Mouse (Mus musculus) liver, adult 2 months (tissue): ENCODE measurements at regions not wholly inside any gene's neighbourhood (a gene's known extent, or its start where the extent isn't known, plus 50 kb on each side); places are given as distances from the start of the nearest gene placed in this dataset.

Experiments used
- DNase-seq: peaks from one replicate; pipeline ENCODE4 v3.0.0-alpha.2; 2011; ENCODE audit warnings: low read depth, low spot score; ENCODE audit errors: extremely low read depth
- H3K27ac ChIP-seq: fragments of 200-500 bp; replicated peaks from 2 replicates; pipeline ENCODE4 v1.5.1; 2012; ENCODE audit warnings: low read depth, mild to moderate bottlenecking, control low read depth, inconsistent platforms, low read length; ENCODE audit not compliant: insufficient read depth
- H3K27me3 ChIP-seq: fragments of 200-500 bp; 2 replicates; pipeline ENCODE4 v1.6.1; 2012; ENCODE audit warnings: mild to moderate bottlenecking, moderate library complexity, low read length, inconsistent platforms; ENCODE audit not compliant: control insufficient read depth, insufficient read depth
- H3K36me3 ChIP-seq: fragments of 200-500 bp; 2 replicates; pipeline ENCODE4 v1.6.1; 2012; ENCODE audit warnings: low read length, inconsistent platforms; ENCODE audit not compliant: control insufficient read depth, insufficient read depth
- H3K4me1 ChIP-seq: fragments of 200-500 bp; 2 replicates; pipeline ENCODE4 v1.6.1; 2011; ENCODE audit warnings: low read length; ENCODE audit not compliant: control insufficient read depth, insufficient read depth
- H3K4me3 ChIP-seq: fragments of 200-500 bp; 2 replicates; pipeline ENCODE4 v1.5.1; 2011; ENCODE audit warnings: low read depth, mild to moderate bottlenecking, control low read depth, low read length, moderate library complexity; ENCODE audit not compliant: insufficient read depth
- H3K79me2 ChIP-seq: fragments of 200-500 bp; 2 replicates; pipeline ENCODE4 v1.6.1; 2012; ENCODE audit warnings: inconsistent platforms, mild to moderate bottlenecking, low read length, moderate library complexity; ENCODE audit not compliant: control insufficient read depth, insufficient read depth
- H3K9ac ChIP-seq: fragments of 200-500 bp; 2 replicates; pipeline ENCODE4 v1.6.1; 2012; ENCODE audit warnings: low read depth, mild to moderate bottlenecking, control low read depth, inconsistent platforms, low read length
- CTCF ChIP-seq: fragments of 200-500 bp; IDR thresholded peaks from 2 replicates; pipeline ENCODE4 v1.5.1; 2011; ENCODE audit warnings: low read depth, low read length, control low read depth
- POLR2A ChIP-seq: fragments of 200-500 bp; IDR thresholded peaks from 2 replicates; pipeline ENCODE4 v1.6.1; 2011; ENCODE audit warnings: low read length, control low read depth; ENCODE audit not compliant: insufficient read depth; ENCODE audit errors: extremely low read depth
- WGBS: fragments of 180-500 bp; shearing (Covaris S2); methylation state at CpG from one replicate; pipeline ENCODE4 v1.1.7; 2018; 5-methylcytosine and 5-hydroxymethylcytosine counted together

GRCm38 (mm10) chr14:53832553-53832952 lies 421.4 kb downstream of the Dad1 start:
- Histone ChIP-seq H3K27me3 (no peaks in the 10 kb centered on the region), H3K9ac (no peak overlapping the region), H3K4me3 (no peak overlapping the region), H3K27ac (no peak overlapping the region), H3K79me2 (no peaks in the 10 kb centered on the region), H3K36me3 (no peaks in the 10 kb centered on the region), H3K4me1 (no peaks in the 10 kb centered on the region)
- WGBS: 79% methylated on average over 3 of the region's 3 CpGs
- TF ChIP-seq CTCF: no peak
- no peak for TF ChIP-seq POLR2A
- no peak for DNase-seq

DNA sequence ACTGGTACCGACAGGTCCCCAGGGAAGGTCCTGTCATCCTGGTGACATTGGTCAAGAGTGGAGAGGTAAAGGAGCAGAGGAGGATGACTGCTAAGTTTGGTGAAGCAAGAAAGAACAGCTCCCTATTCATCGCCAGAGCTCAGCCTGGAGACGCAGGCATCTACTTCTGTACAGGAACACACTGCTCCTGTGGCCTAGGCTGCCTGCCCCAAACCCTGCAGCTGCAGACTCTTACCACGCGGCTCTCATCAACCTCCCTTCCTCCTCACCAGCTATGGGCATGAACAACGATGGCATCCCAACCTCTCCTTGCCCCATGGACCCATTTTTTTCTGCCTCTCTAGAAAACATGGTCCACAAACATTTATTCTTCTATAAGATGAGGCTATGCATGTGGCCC lies 422.3 kb downstream of the Dad1 start:
- Histone ChIP-seq H3K36me3 (no peaks in the 10 kb centered on the region), H3K9ac (no peak overlapping the region), H3K27ac (no peak overlapping the region), H3K4me3 (no peak overlapping the region), H3K4me1 (no peaks in the 10 kb centered on the region), H3K27me3 (no peaks in the 10 kb centered on the region), H3K79me2 (no peaks in the 10 kb centered on the region)
- no peak for TF ChIP-seq POLR2A
- TF ChIP-seq CTCF: no peak
- no peak for DNase-seq
- WGBS: 82% methylated on average over 6 of the region's 6 CpGs

GRCm38 (mm10) chr14:53830717-53831116 lies 423.2 kb downstream of the Dad1 start:
- no peak overlapping the region for H3K4me3 ChIP-seq
- no peaks in the 10 kb centered on the region for H3K4me1 ChIP-seq
- no peak for DNase-seq
- no peaks in the 10 kb centered on the region for H3K27me3 ChIP-seq
- TF ChIP-seq CTCF (no peak), POLR2A (no peak)
- H3K79me2 ChIP-seq: no peaks in the 10 kb centered on the region
- WGBS: 40% methylated on average over 1 of the region's 1 CpGs
- no peak overlapping the region for H3K27ac ChIP-seq
- no peak overlapping the region for H3K9ac ChIP-seq
- no peaks in the 10 kb centered on the region for H3K36me3 ChIP-seq

- Histone ChIP-seq H3K36me3 (no peaks in the 10 kb centered on the region), H3K9ac (no peak overlapping the region), H3K4me3 (no peak overlapping the region), H3K4me1 (no peaks in the 10 kb centered on the region), H3K27ac (no peak overlapping the region), H3K79me2 (no peaks in the 10 kb centered on the region), H3K27me3 (no peaks in the 10 kb centered on the region)
- WGBS: 82% methylated on average over 4 of the region's 4 CpGs
- no peak for DNase-seq
- no peak for TF ChIP-seq CTCF
- TF ChIP-seq POLR2A: no peak
Observed at GRCm38 (mm10) chr14:53826782-53827181, 427.1 kb downstream of the Dad1 start.

- Histone ChIP-seq H3K4me3 (no peak overlapping the region), H3K36me3 (no peaks in the 10 kb centered on the region), H3K27ac (no peak overlapping the region), H3K4me1 (no peaks in the 10 kb centered on the region), H3K79me2 (no peaks in the 10 kb centered on the region), H3K9ac (no peak overlapping the region), H3K27me3 (no peaks in the 10 kb centered on the region)
- WGBS: 11% methylated on average over 3 of the region's 3 CpGs
- DNase-seq: peak; percentile 39
- TF ChIP-seq CTCF (peak; percentile 27), POLR2A (no peak)
Observed at GRCm38 (mm10) chr14:53806231-53806630, 447.7 kb downstream of the Dad1 start.

- Histone ChIP-seq H3K4me3 (no peak overlapping the region), H3K79me2 (no peaks in the 10 kb centered on the region), H3K9ac (no peak overlapping the region), H3K36me3 (no peaks in the 10 kb centered on the region), H3K27ac (no peak overlapping the region), H3K27me3 (no peaks in the 10 kb centered on the region), H3K4me1 (no peaks in the 10 kb centered on the region)
- TF ChIP-seq CTCF: peak; percentile 33
- no peak for TF ChIP-seq POLR2A
- WGBS: 26% methylated on average over 17 of the region's 17 CpGs
- DNase-seq: peak; percentile 42
Observed at GRCm38 (mm10) chr14:53803698-53804620, 449.9 kb downstream of the Dad1 start.
